ENCODE assay signal across 8 mouse cellular contexts in the genomic region with DNA sequence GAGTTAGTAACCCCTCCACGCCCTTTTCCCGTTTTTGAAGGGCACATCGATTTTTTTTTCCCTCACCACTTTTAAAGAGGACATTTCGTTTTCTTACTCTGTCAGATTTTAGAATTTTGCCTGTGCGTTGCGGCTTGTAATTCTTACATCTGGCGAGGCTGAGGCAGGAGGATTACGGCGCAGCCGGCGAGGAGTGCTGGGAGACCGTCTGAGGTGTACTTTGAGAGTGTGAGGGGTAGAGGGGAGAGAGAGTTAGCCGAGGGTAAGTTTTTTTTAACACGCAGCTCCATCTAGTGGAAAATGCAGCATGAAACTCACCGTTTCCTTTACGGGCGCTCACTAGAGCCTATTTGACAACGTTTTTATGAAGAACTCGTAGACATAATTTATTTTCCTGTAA. TPM values are rescaled to one million over a fixed set of nuclear protein-coding genes. Genes with fewer than 3 reads are reported as not detected.
DNase-seq lines count a peak whose midpoint lies in the region; ATAC-seq and TF ChIP-seq lines count a peak whose summit lies in the region.

No protein-coding gene starts in this region.

- H3K36me3 ChIP-seq in forebrain, embryonic 16.5 days (ENCODE audit: control insufficient read depth, insufficient read depth): peaks cover 9% of the 10 kb centered on the region; the same call in 1 of the 2 replicates
- H3K36me3 ChIP-seq in lung, embryonic 15.5 days: peaks cover 18% of the 10 kb centered on the region

- TF ChIP-seq POLR2A in olfactory bulb, adult 2 months (IDR thresholded peaks at IDR 0.05; ENCODE audit: insufficient read depth, low read depth, low read length): no peak

- peak overlapping the region; percentile 74 for H3K4me2 ChIP-seq in forebrain, embryonic 16.5 days (ENCODE audit: low read length)
- peak overlapping the region; percentile 74 for H3K4me2 ChIP-seq in lung, embryonic 15.5 days

- 4% methylated on average over 19 of the region's 19 CpGs for WGBS in forebrain, embryonic 16.5 days
- 2% methylated on average over 19 of the region's 19 CpGs for WGBS in lung, embryonic 15.5 days
- 2% methylated on average over 19 of the region's 19 CpGs for WGBS in olfactory bulb, adult 2 months

- peak overlapping the region; percentile 95 for H3K27ac ChIP-seq in forebrain, embryonic 16.5 days (ENCODE audit: low read length)
- H3K27ac ChIP-seq in lung, embryonic 15.5 days: peak overlapping the region; percentile 98
- peak overlapping the region; percentile 78 for H3K27ac ChIP-seq in olfactory bulb, adult 2 months (ENCODE audit: insufficient read depth, low read depth, low read length)

- peaks cover 4% of the 10 kb centered on the region; the same call in 1 of the 2 replicates for H3K4me1 ChIP-seq in forebrain, embryonic 16.5 days (replicated peaks; ENCODE audit: control insufficient read depth, insufficient read depth, low read length)
- no peaks in the 10 kb centered on the region for H3K4me1 ChIP-seq in lung, embryonic 15.5 days
- H3K4me1 ChIP-seq in olfactory bulb, adult 2 months (ENCODE audit: control insufficient read depth, insufficient read depth, low read length): no peaks in the 10 kb centered on the region; the same call in 1 of the 2 replicates

- no peaks in the 10 kb centered on the region for H3K27me3 ChIP-seq in forebrain, embryonic 16.5 days (replicated peaks; ENCODE audit: control insufficient read depth, insufficient read depth, low read length)
- H3K27me3 ChIP-seq in lung, embryonic 15.5 days: no peaks in the 10 kb centered on the region

- peak overlapping the region; percentile 74 for H3K9ac ChIP-seq in forebrain, embryonic 16.5 days (replicated peaks; ENCODE audit: low read depth, low read length)
- H3K9ac ChIP-seq in lung, embryonic 15.5 days: peak overlapping the region; percentile 62

- 0 out of 2 replicates have a peak, but pooled peaks have one; percentile 10 for TF ChIP-seq CTCF in olfactory bulb, adult 2 months (IDR thresholded peaks at IDR 0.05; ENCODE audit: insufficient read depth, low read depth, low read length)

- H3K4me3 ChIP-seq in forebrain, embryonic 16.5 days (replicated peaks; ENCODE audit: low read length): peak overlapping the region; percentile 66
- peak overlapping the region; percentile 63 for H3K4me3 ChIP-seq in lung, embryonic 15.5 days
- H3K4me3 ChIP-seq in olfactory bulb, adult 2 months (ENCODE audit: insufficient read depth, low read depth, low read length): peak overlapping the region; percentile 70

- DNase-seq in MEL-GATA-1-ER (ENCODE audit: extremely low read depth, low read depth): peak; percentile 73
- peak; percentile 66 to 72 for DNase-seq in cerebellum, adult 18-20 months
- peak; percentile 68 for DNase-seq in heart, postnatal 4 days
- DNase-seq in layer of hippocampus, adult 18-20 months (ENCODE audit: low spot score in 2 of 2): peak; percentile 54 to 79
- peak; percentile 64 for DNase-seq in testis, postnatal 14 days (ENCODE audit: low spot score)

- H3K9me3 ChIP-seq in forebrain, embryonic 16.5 days (ENCODE audit: control insufficient read depth, low read length): no peaks in the 10 kb centered on the region
- H3K9me3 ChIP-seq in lung, embryonic 15.5 days: no peaks in the 10 kb centered on the region

- ATAC-seq in forebrain, embryonic 16.5 days: peak; percentile 70
- peak; percentile 81; the same call in 1 of the 2 replicates for ATAC-seq in lung, embryonic 15.5 days (ENCODE audit: borderline replicate concordance, extremely low read depth, low FRiP score, low TSS enrichment)

RNA-seq across cellular contexts. Expression of a gene that starts 0.7 kb away (rescaled TPM):
- polyA plus RNA-seq in forebrain, embryonic 16.5 days (2015; fragmentation: Nextera tagmentation; extraction: Ambion mirVana): 15.3 and 16.3 TPM in 2 replicates
- 10 to 100 TPM; 42.2 to 45.7 TPM for total RNA-seq in heart, postnatal 4 days (2021)
- 10 to 100 TPM; 34.8 to 38.9 TPM for total RNA-seq in layer of hippocampus, adult 18-20 months (2021)
- 57.9 and 60.5 TPM in 2 replicates for polyA plus RNA-seq in lung, embryonic 15.5 days (2015; fragmentation: Nextera tagmentation; extraction: Ambion mirVana)
- polyA plus RNA-seq in olfactory bulb, adult 2 months (2012; ENCODE audit: insufficient read depth, insufficient read length, low replicate concordance, missing spikeins): not detected in 2 replicates

RNA-seq across cellular contexts. Expression of a gene that starts 13.4 kb away (rescaled TPM):
- 121 and 125 TPM in 2 replicates for polyA plus RNA-seq in forebrain, embryonic 16.5 days (2015; fragmentation: Nextera tagmentation; extraction: Ambion mirVana)
- total RNA-seq in heart, postnatal 4 days (2021): 10 to 100 TPM; 35.7 to 36.6 TPM
- total RNA-seq in layer of hippocampus, adult 18-20 months (2021): 10 to 100 TPM; 76.1 to 76.9 TPM
- 93.0 TPM in 2 replicates for polyA plus RNA-seq in lung, embryonic 15.5 days (2015; fragmentation: Nextera tagmentation; extraction: Ambion mirVana)
- polyA plus RNA-seq in olfactory bulb, adult 2 months (2012; ENCODE audit: insufficient read depth, insufficient read length, low replicate concordance, missing spikeins): 351 TPM in 1 of 2 replicates, not detected in the other

RNA-seq across cellular contexts. Expression of a gene that starts 34.9 kb away (rescaled TPM):
- polyA plus RNA-seq in forebrain, embryonic 16.5 days (2015; fragmentation: Nextera tagmentation; extraction: Ambion mirVana): 74.6 and 74.9 TPM in 2 replicates
- 10 to 100 TPM; 77.3 to 82.3 TPM for total RNA-seq in heart, postnatal 4 days (2021)
- 10 to 100 TPM; 71.1 to 73.9 TPM for total RNA-seq in layer of hippocampus, adult 18-20 months (2021)
- 59.3 and 64.9 TPM in 2 replicates for polyA plus RNA-seq in lung, embryonic 15.5 days (2015; fragmentation: Nextera tagmentation; extraction: Ambion mirVana)
- 98.5 TPM in 1 of 2 replicates, not detected in the other for polyA plus RNA-seq in olfactory bulb, adult 2 months (2012; ENCODE audit: insufficient read depth, insufficient read length, low replicate concordance, missing spikeins)

RNA-seq across cellular contexts. Expression of a gene that starts 56.5 kb away (rescaled TPM):
- not detected in 2 replicates for polyA plus RNA-seq in forebrain, embryonic 16.5 days (2015; fragmentation: Nextera tagmentation; extraction: Ambion mirVana)
- under 1 TPM in 1 of 2 experiments, not detected in 1; 0.33 TPM for total RNA-seq in heart, postnatal 4 days (2021)
- not detected for total RNA-seq in layer of hippocampus, adult 18-20 months (2021)
- not detected in 2 replicates for polyA plus RNA-seq in lung, embryonic 15.5 days (2015; fragmentation: Nextera tagmentation; extraction: Ambion mirVana)
- polyA plus RNA-seq in olfactory bulb, adult 2 months (2012; ENCODE audit: insufficient read depth, insufficient read length, low replicate concordance, missing spikeins): not detected in 2 replicates

Comparison
In these comparisons a context has a peak if more than half of its experiments do, and no peak if none do; other contexts are left out.
1. Peak in every context shown above with its lines: DNase-seq, ATAC-seq, H3K4me3 ChIP-seq and H3K27ac ChIP-seq.
2. RNA of a gene that starts 0.7 kb away (polyA plus RNA-seq): 57.9 to 60.5 TPM in lung, embryonic 15.5 days and 15.3 to 16.3 TPM in forebrain, embryonic 16.5 days; not detected in olfactory bulb, adult 2 months; every median in the first group is over 10 times any median in the second.